Mouse (Mus musculus): ENCODE data around the gene Olfr1015. TPM values are rescaled to one million over a fixed set of nuclear protein-coding genes. Genes with fewer than 3 reads are reported as not detected.

Olfr1015 gene
- not detected in 2 replicates for polyA plus RNA-seq (2011; ENCODE audit: insufficient read length, low read depth, missing spikeins)

DNA sequence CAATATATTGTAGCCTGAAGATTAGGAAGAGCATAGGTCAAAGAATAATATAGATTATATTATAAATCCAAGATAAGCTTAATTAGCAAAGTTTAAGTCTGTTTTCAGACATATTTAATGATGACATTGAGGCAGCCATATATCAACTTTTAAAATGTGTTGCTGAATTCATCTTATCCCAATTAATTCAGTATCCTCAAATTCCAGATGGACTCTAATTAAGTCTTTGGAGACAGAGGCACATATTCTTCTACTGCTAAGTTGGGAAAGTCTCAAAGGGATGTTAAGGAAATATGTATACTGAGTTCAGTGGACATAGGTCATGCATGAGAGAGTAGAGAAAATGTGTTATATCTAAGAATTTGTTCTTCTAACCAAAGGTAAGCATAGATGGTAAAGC lies at the start of gene Olfr1015:
Gene Olfr1015 (plus strand): TSS at position 301 of the 400 bp plus-strand sequence.
- Histone ChIP-seq H3K4me3 (ENCODE audit: insufficient read depth, low read length) (no peak within 1 kb of the TSS), H3K4me1 (ENCODE audit: control insufficient read depth, insufficient read depth, low read length) (no peaks in the 10 kb centered on the region), H3K27ac (ENCODE audit: insufficient read depth, low read length) (no peak within 1 kb of the TSS)
- TF ChIP-seq POLR2A (IDR thresholded peaks at IDR 0.05; ENCODE audit: low read depth, low read length): no peak
- TF ChIP-seq CTCF (IDR thresholded peaks at IDR 0.05; ENCODE audit: borderline replicate concordance, insufficient read depth, low read length): no peak

DNA sequence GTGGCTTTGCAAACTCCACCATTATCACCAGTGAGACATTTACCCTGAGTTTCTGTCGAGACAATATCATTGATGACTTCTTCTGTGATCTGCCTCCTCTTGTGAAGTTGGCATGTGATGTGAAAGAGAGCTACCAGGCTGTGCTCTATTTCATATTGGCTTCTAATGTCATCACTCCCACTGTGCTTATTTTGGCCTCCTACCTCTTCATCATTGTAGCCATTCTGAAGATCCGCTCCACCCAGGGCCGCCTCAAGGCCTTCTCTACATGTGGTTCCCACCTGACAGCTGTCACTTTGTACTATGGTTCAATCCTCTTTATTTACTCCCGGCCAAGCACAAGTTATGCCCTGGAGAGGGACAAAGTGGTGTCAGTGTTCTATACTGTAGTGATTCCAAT lies 28.0 kb upstream of the Olfr1015 start:
- H3K27ac ChIP-seq (ENCODE audit: insufficient read depth, low read length): no peak overlapping the region
- H3K4me3 ChIP-seq (ENCODE audit: insufficient read depth, low read length): no peak overlapping the region
- TF ChIP-seq CTCF (IDR thresholded peaks at IDR 0.05; ENCODE audit: borderline replicate concordance, insufficient read depth, low read length): no peak
- TF ChIP-seq POLR2A (IDR thresholded peaks at IDR 0.05; ENCODE audit: low read depth, low read length): no peak
- no peaks in the 10 kb centered on the region for H3K4me1 ChIP-seq (ENCODE audit: control insufficient read depth, insufficient read depth, low read length)

DNA sequence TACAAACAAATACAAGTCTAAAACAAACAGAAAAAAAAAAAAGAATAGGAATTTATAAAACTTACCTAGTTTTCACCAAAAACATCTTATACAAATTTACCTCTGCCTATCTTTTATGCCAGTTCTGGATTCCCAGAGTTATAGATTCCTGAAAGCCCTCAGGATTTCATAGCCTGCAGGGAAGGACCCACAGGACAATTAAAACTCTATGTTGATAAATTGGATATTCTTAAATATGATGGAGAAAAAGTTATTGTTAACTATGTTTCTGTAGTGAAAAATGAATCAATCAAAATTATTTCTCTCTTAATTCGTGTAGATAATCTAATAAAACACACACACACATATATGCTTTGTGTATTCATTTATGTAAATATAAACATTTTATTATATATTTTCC lies 19.2 kb upstream of the Olfr1015 start, which contains the start of gene Olfr1012:
Gene Olfr1012 (minus strand): TSS at position 101 of the 400 bp plus-strand sequence.
- H3K27ac ChIP-seq (ENCODE audit: insufficient read depth, low read length): no peak within 1 kb of the TSS
- no peak for TF ChIP-seq CTCF (IDR thresholded peaks at IDR 0.05; ENCODE audit: borderline replicate concordance, insufficient read depth, low read length)
- TF ChIP-seq POLR2A (IDR thresholded peaks at IDR 0.05; ENCODE audit: low read depth, low read length): no peak

GRCm38 (mm10) chr2:85766798-85767197 lies 15.0 kb upstream of the Olfr1015 start, which contains the start of gene Olfr1013:
Olfr1013 (plus strand) TSS chr2:85767098.
- Histone ChIP-seq H3K4me1 (ENCODE audit: control insufficient read depth, insufficient read depth, low read length) (no peaks in the 10 kb centered on the region), H3K27ac (ENCODE audit: insufficient read depth, low read length) (no peak within 1 kb of the TSS), H3K4me3 (ENCODE audit: insufficient read depth, low read length) (no peak within 1 kb of the TSS)
- TF ChIP-seq CTCF (IDR thresholded peaks at IDR 0.05; ENCODE audit: borderline replicate concordance, insufficient read depth, low read length): no peak
- TF ChIP-seq POLR2A (IDR thresholded peaks at IDR 0.05; ENCODE audit: low read depth, low read length): no peak

More for the DNA sequence above, 19.2 kb upstream of the Olfr1015 start, which contains the start of gene Olfr1012:
- Histone ChIP-seq H3K4me3 (ENCODE audit: insufficient read depth, low read length) (no peak within 1 kb of the TSS), H3K4me1 (ENCODE audit: control insufficient read depth, insufficient read depth, low read length) (no peaks in the 10 kb centered on the region)

GRCm38 (mm10) chr2:85772413-85772812 lies 9.4 kb upstream of the Olfr1015 start, which contains the start of gene Olfr1014:
Olfr1014 (plus strand) TSS chr2:85772713.
- Histone ChIP-seq H3K4me3 (ENCODE audit: insufficient read depth, low read length) (no peak within 1 kb of the TSS), H3K27ac (ENCODE audit: insufficient read depth, low read length) (no peak within 1 kb of the TSS), H3K4me1 (ENCODE audit: control insufficient read depth, insufficient read depth, low read length) (no peaks in the 10 kb centered on the region)
- TF ChIP-seq POLR2A (IDR thresholded peaks at IDR 0.05; ENCODE audit: low read depth, low read length) (no peak), CTCF (IDR thresholded peaks at IDR 0.05; ENCODE audit: borderline replicate concordance, insufficient read depth, low read length) (no peak)

- Histone ChIP-seq H3K4me1 (ENCODE audit: control insufficient read depth, insufficient read depth, low read length) (no peaks in the 10 kb centered on the region), H3K4me3 (ENCODE audit: insufficient read depth, low read length) (no peak overlapping the region), H3K27ac (ENCODE audit: insufficient read depth, low read length) (no peak overlapping the region)
- TF ChIP-seq CTCF (IDR thresholded peaks at IDR 0.05; ENCODE audit: borderline replicate concordance, insufficient read depth, low read length) (no peak), POLR2A (IDR thresholded peaks at IDR 0.05; ENCODE audit: low read depth, low read length) (no peak)
Observed at GRCm38 (mm10) chr2:85792331-85792730, 10.5 kb downstream of the Olfr1015 start.

GRCm38 (mm10) chr2:85802444-85802843 lies 20.6 kb downstream of the Olfr1015 start, which contains the start of gene Olfr1016:
Olfr1016 (minus strand) TSS chr2:85802544.
- no peak within 1 kb of the TSS for H3K27ac ChIP-seq (ENCODE audit: insufficient read depth, low read length)
- H3K4me1 ChIP-seq (ENCODE audit: control insufficient read depth, insufficient read depth, low read length): no peaks in the 10 kb centered on the region
- no peak within 1 kb of the TSS for H3K4me3 ChIP-seq (ENCODE audit: insufficient read depth, low read length)
- TF ChIP-seq CTCF (IDR thresholded peaks at IDR 0.05; ENCODE audit: borderline replicate concordance, insufficient read depth, low read length): no peak
- TF ChIP-seq POLR2A (IDR thresholded peaks at IDR 0.05; ENCODE audit: low read depth, low read length): no peak

- Histone ChIP-seq H3K27ac (ENCODE audit: insufficient read depth, low read length) (no peak overlapping the region), H3K4me3 (ENCODE audit: insufficient read depth, low read length) (no peak overlapping the region), H3K4me1 (ENCODE audit: control insufficient read depth, insufficient read depth, low read length) (no peaks in the 10 kb centered on the region)
- TF ChIP-seq CTCF (IDR thresholded peaks at IDR 0.05; ENCODE audit: borderline replicate concordance, insufficient read depth, low read length): no peak
- no peak for TF ChIP-seq POLR2A (IDR thresholded peaks at IDR 0.05; ENCODE audit: low read depth, low read length)
Observed at GRCm38 (mm10) chr2:85804501-85804900, 22.7 kb downstream of the Olfr1015 start.

DNA sequence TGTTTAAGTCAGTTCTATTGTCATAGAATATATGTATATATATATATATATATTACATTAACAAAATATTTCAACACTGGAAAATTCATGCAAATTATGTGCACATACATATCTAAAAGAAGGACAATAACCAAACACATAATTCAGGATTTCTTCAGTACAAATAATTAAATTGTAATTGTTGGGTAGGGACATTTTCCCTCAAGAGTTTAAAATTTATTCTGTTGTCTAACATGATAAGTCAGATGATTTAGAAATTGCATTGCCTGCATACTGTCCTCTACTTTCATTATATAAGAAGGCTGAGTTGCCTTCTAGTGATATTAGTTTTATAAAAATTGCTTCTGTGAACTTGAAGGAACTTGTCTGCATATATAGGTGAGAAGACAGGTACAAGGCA lies 36.4 kb downstream of the Olfr1015 start, which contains the start of gene Olfr1018:
Gene Olfr1018 (plus strand): TSS at position 301 of the 400 bp plus-strand sequence.
- Histone ChIP-seq H3K4me3 (ENCODE audit: insufficient read depth, low read length) (no peak within 1 kb of the TSS), H3K4me1 (ENCODE audit: control insufficient read depth, insufficient read depth, low read length) (no peaks in the 10 kb centered on the region), H3K27ac (ENCODE audit: insufficient read depth, low read length) (no peak within 1 kb of the TSS)
- TF ChIP-seq CTCF (IDR thresholded peaks at IDR 0.05; ENCODE audit: borderline replicate concordance, insufficient read depth, low read length): no peak
- no peak for TF ChIP-seq POLR2A (IDR thresholded peaks at IDR 0.05; ENCODE audit: low read depth, low read length)

Other genes starting within 250 kb of the Olfr1015 start
- gene Olfr996, start 202.8 kb upstream of the Olfr1015 start, polyA plus RNA-seq (2011; ENCODE audit: insufficient read length, low read depth, missing spikeins): not detected in 2 replicates
- gene Olfr998, start 193.1 kb upstream of the Olfr1015 start, polyA plus RNA-seq (2011; ENCODE audit: insufficient read length, low read depth, missing spikeins): not detected in 2 replicates
- not detected in 2 replicates for gene Olfr1000, start 170.1 kb upstream of the Olfr1015 start, polyA plus RNA-seq (2011; ENCODE audit: insufficient read length, low read depth, missing spikeins)
- gene Olfr1002, start 131.3 kb upstream of the Olfr1015 start, polyA plus RNA-seq (2011; ENCODE audit: insufficient read length, low read depth, missing spikeins): not detected in 2 replicates
- not detected in 2 replicates for gene Olfr154, start 117.6 kb upstream of the Olfr1015 start, polyA plus RNA-seq (2011; ENCODE audit: insufficient read length, low read depth, missing spikeins)
- gene Olfr1006, start 103.2 kb upstream of the Olfr1015 start, polyA plus RNA-seq (2011; ENCODE audit: insufficient read length, low read depth, missing spikeins): not detected in 2 replicates
- gene Olfr1008, start 92.6 kb upstream of the Olfr1015 start, polyA plus RNA-seq (2011; ENCODE audit: insufficient read length, low read depth, missing spikeins): not detected in 2 replicates
- gene Olfr1009, start 66.6 kb upstream of the Olfr1015 start, polyA plus RNA-seq (2011; ENCODE audit: insufficient read length, low read depth, missing spikeins): not detected in 2 replicates
- not detected in 2 replicates for gene Olfr1012, start 19.3 kb upstream of the Olfr1015 start, polyA plus RNA-seq (2011; ENCODE audit: insufficient read length, low read depth, missing spikeins)
- gene Olfr1013, start 14.9 kb upstream of the Olfr1015 start, polyA plus RNA-seq (2011; ENCODE audit: insufficient read length, low read depth, missing spikeins): not detected in 2 replicates
- gene Olfr1014, start 9.3 kb upstream of the Olfr1015 start, polyA plus RNA-seq (2011; ENCODE audit: insufficient read length, low read depth, missing spikeins): not detected in 2 replicates
- not detected in 2 replicates for gene Olfr1016, start 20.5 kb downstream of the Olfr1015 start, polyA plus RNA-seq (2011; ENCODE audit: insufficient read length, low read depth, missing spikeins)
- not detected in 2 replicates for gene Olfr1018, start 36.5 kb downstream of the Olfr1015 start, polyA plus RNA-seq (2011; ENCODE audit: insufficient read length, low read depth, missing spikeins)
- gene Olfr1019, start 63.5 kb downstream of the Olfr1015 start, polyA plus RNA-seq (2011; ENCODE audit: insufficient read length, low read depth, missing spikeins): not detected in 2 replicates
- not detected in 2 replicates for gene Olfr1020, start 65.0 kb downstream of the Olfr1015 start, polyA plus RNA-seq (2011; ENCODE audit: insufficient read length, low read depth, missing spikeins)
- not detected in 2 replicates for gene Olfr1022, start 86.6 kb downstream of the Olfr1015 start, polyA plus RNA-seq (2011; ENCODE audit: insufficient read length, low read depth, missing spikeins)
- not detected in 2 replicates for gene Olfr1023, start 103.6 kb downstream of the Olfr1015 start, polyA plus RNA-seq (2011; ENCODE audit: insufficient read length, low read depth, missing spikeins)
- gene Olfr1024, start 123.0 kb downstream of the Olfr1015 start, polyA plus RNA-seq (2011; ENCODE audit: insufficient read length, low read depth, missing spikeins): not detected in 2 replicates
- not detected in 2 replicates for gene Olfr1025-ps1, start 133.2 kb downstream of the Olfr1015 start, polyA plus RNA-seq (2011; ENCODE audit: insufficient read length, low read depth, missing spikeins)
- gene Olfr1026, start 139.5 kb downstream of the Olfr1015 start, polyA plus RNA-seq (2011; ENCODE audit: insufficient read length, low read depth, missing spikeins): not detected in 2 replicates
- gene Olfr1028, start 168.4 kb downstream of the Olfr1015 start, polyA plus RNA-seq (2011; ENCODE audit: insufficient read length, low read depth, missing spikeins): not detected in 2 replicates
- not detected in 2 replicates for gene Olfr1029, start 191.9 kb downstream of the Olfr1015 start, polyA plus RNA-seq (2011; ENCODE audit: insufficient read length, low read depth, missing spikeins)
- gene Olfr1030, start 197.3 kb downstream of the Olfr1015 start, polyA plus RNA-seq (2011; ENCODE audit: insufficient read length, low read depth, missing spikeins): not detected in 2 replicates
- gene Olfr1031, start 208.3 kb downstream of the Olfr1015 start, polyA plus RNA-seq (2011; ENCODE audit: insufficient read length, low read depth, missing spikeins): not detected in 2 replicates
- not detected in 2 replicates for gene Olfr1032, start 223.5 kb downstream of the Olfr1015 start, polyA plus RNA-seq (2011; ENCODE audit: insufficient read length, low read depth, missing spikeins)
- gene Olfr1033, start 238.6 kb downstream of the Olfr1015 start, polyA plus RNA-seq (2011; ENCODE audit: insufficient read length, low read depth, missing spikeins): 0.63 and 1.2 TPM in 2 replicates

Measured in embryonic fibroblast, embryonic 13.5 days (primary cell).